Mouse (Mus musculus) stomach, postnatal 0 days (tissue): ENCODE measurements at regions not wholly inside any gene's neighbourhood (a gene's known extent, or its start where the extent isn't known, plus 50 kb on each side); places are given as distances from the start of the nearest gene placed in this dataset.

Experiments
- CTCF ChIP-seq: IDR thresholded peaks from 2 replicates; pipeline ENCODE4 v1.5.1; 2016; ENCODE audit warnings: antibody characterized with exemption, low read depth, mild to moderate bottlenecking, moderate library complexity
- EP300 ChIP-seq: optimal IDR thresholded peaks from 2 replicates; pipeline ENCODE3; 2016; ENCODE audit warnings: antibody characterized with exemption

DNA sequence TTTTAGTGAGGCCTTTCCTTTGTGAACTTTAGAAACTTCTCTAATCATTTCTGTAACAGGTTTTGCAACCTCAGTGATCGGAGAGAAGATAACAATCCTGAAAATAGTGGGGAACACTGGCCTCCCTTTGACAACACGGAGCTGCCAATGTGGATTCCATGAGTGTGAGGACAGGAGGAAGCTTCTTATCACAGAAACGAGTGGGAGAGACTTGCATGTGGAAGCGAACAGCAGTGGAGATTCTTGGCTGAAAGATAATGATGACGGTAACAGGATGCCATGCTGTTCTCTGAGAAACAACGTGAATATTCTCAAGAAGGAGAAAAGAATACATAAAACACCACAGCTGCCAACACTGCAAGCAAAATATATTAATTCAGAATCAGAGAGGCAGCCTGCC is 1407.4 kb upstream of the Zeb2 start:
- TF ChIP-seq CTCF (no peak), EP300 (no peak)
